Mouse (Mus musculus) liver, adult 2 months (tissue): Measurements from ENCODE around the gene Acadl. TPM values are rescaled to one million over a fixed set of nuclear protein-coding genes. Genes with fewer than 3 reads are reported as not detected.
A peak's percentile ranks its signal among the peaks of the same experiment; 100 is the strongest.

ENCODE experiments used
- DNase-seq: peaks from one replicate; pipeline ENCODE4 v3.0.0-alpha.2; 2011; ENCODE audit warnings: low read depth, low spot score; ENCODE audit errors: extremely low read depth
- H3K27ac ChIP-seq: fragments of 200-500 bp; replicated peaks from 2 replicates; pipeline ENCODE4 v1.5.1; 2012; ENCODE audit warnings: low read depth, mild to moderate bottlenecking, control low read depth, inconsistent platforms, low read length; ENCODE audit not compliant: insufficient read depth
- H3K27me3 ChIP-seq: fragments of 200-500 bp; 2 replicates; pipeline ENCODE4 v1.6.1; 2012; ENCODE audit warnings: mild to moderate bottlenecking, moderate library complexity, low read length, inconsistent platforms; ENCODE audit not compliant: control insufficient read depth, insufficient read depth
- H3K36me3 ChIP-seq: fragments of 200-500 bp; 2 replicates; pipeline ENCODE4 v1.6.1; 2012; ENCODE audit warnings: low read length, inconsistent platforms; ENCODE audit not compliant: control insufficient read depth, insufficient read depth
- H3K4me1 ChIP-seq: fragments of 200-500 bp; 2 replicates; pipeline ENCODE4 v1.6.1; 2011; ENCODE audit warnings: low read length; ENCODE audit not compliant: control insufficient read depth, insufficient read depth
- H3K4me3 ChIP-seq: fragments of 200-500 bp; 2 replicates; pipeline ENCODE4 v1.5.1; 2011; ENCODE audit warnings: low read depth, mild to moderate bottlenecking, control low read depth, low read length, moderate library complexity; ENCODE audit not compliant: insufficient read depth
- H3K79me2 ChIP-seq: fragments of 200-500 bp; 2 replicates; pipeline ENCODE4 v1.6.1; 2012; ENCODE audit warnings: inconsistent platforms, mild to moderate bottlenecking, low read length, moderate library complexity; ENCODE audit not compliant: control insufficient read depth, insufficient read depth
- H3K9ac ChIP-seq: fragments of 200-500 bp; 2 replicates; pipeline ENCODE4 v1.6.1; 2012; ENCODE audit warnings: low read depth, mild to moderate bottlenecking, control low read depth, inconsistent platforms, low read length
- CTCF ChIP-seq: fragments of 200-500 bp; IDR thresholded peaks from 2 replicates; pipeline ENCODE4 v1.5.1; 2011; ENCODE audit warnings: low read depth, low read length, control low read depth
- POLR2A ChIP-seq: fragments of 200-500 bp; IDR thresholded peaks from 2 replicates; pipeline ENCODE4 v1.6.1; 2011; ENCODE audit warnings: low read length, control low read depth; ENCODE audit not compliant: insufficient read depth; ENCODE audit errors: extremely low read depth
- WGBS: fragments of 180-500 bp; shearing (Covaris S2); methylation state at CpG from one replicate; pipeline ENCODE4 v1.1.7; 2018; 5-methylcytosine and 5-hydroxymethylcytosine counted together
- polyA plus RNA-seq: library from polyadenylated mRNA; depleted of rRNA; stranded (reverse); fragments of >200 nt; gene quantifications from 2 replicates; pipeline ENCODE4 v1.2.3, GENCODE M21; 2012
- total RNA-seq: library from RNA; depleted of rRNA; stranded (reverse); fragments of >200 nt; gene quantifications from 2 replicates; pipeline ENCODE4 v1.2.3, GENCODE M21; 2014

Gene Acadl
- total and polyA plus RNA-seq, 2 experiments = 43.1 to 96.5 TPM

- TF ChIP-seq POLR2A = no peak
- TF ChIP-seq CTCF = no peak
- peak; percentile 92 for DNase-seq
- Histone ChIP-seq H3K36me3 (no peaks in the 10 kb centered on the region), H3K27ac (peak overlapping the region; percentile 98), H3K4me3 (peak overlapping the region; percentile 94), H3K4me1 (peaks cover 4% of the 10 kb centered on the region), H3K9ac (peak overlapping the region; percentile 93), H3K27me3 (no peaks in the 10 kb centered on the region), H3K79me2 (peaks cover 5% of the 10 kb centered on the region; the same call in 1 of the 2 replicates)
- under 1% methylated on average over 39 of the region's 39 CpGs for WGBS
These were observed 46.9 kb downstream of the Acadl start for GRCm38 (mm10) chr1:66815941-66816777.

GRCm38 (mm10) chr1:66814756-66815155 is 48.3 kb downstream of the Acadl start:
- 54% methylated on average over 8 of the region's 8 CpGs for WGBS
- H3K27me3 ChIP-seq = no peaks in the 10 kb centered on the region
- DNase-seq = no peak
- no peaks in the 10 kb centered on the region for H3K36me3 ChIP-seq
- no peak overlapping the region for H3K9ac ChIP-seq
- peak overlapping the region; percentile 6; the same call in 1 of the 2 replicates for H3K27ac ChIP-seq
- H3K79me2 ChIP-seq = peaks cover 5% of the 10 kb centered on the region; the same call in 1 of the 2 replicates
- H3K4me3 ChIP-seq = no peak overlapping the region
- H3K4me1 ChIP-seq = peaks cover 4% of the 10 kb centered on the region
- TF ChIP-seq CTCF (no peak), POLR2A (no peak)

- TF ChIP-seq POLR2A (no peak), CTCF (no peak; the same call in 1 of the 2 replicates)
- no peaks in the 10 kb centered on the region for H3K27me3 ChIP-seq
- H3K4me3 ChIP-seq = no peak overlapping the region
- peaks cover 5% of the 10 kb centered on the region; the same call in 1 of the 2 replicates for H3K79me2 ChIP-seq
- 81% methylated on average over 1 of the region's 1 CpGs for WGBS
- peaks cover 4% of the 10 kb centered on the region for H3K4me1 ChIP-seq
- no peaks in the 10 kb centered on the region for H3K36me3 ChIP-seq
- DNase-seq = no peak
- no peak overlapping the region for H3K27ac ChIP-seq
- H3K9ac ChIP-seq = no peak overlapping the region
These were observed 49.9 kb downstream of the Acadl start for GRCm38 (mm10) chr1:66813191-66813590.

GRCm38 (mm10) chr1:66806821-66807220 is 56.3 kb downstream of the Acadl start:
- no peak overlapping the region for H3K9ac ChIP-seq
- peaks cover 3% of the 10 kb centered on the region; the same call in 1 of the 2 replicates for H3K36me3 ChIP-seq
- no peak overlapping the region for H3K4me3 ChIP-seq
- no peak for TF ChIP-seq POLR2A
- no peak for TF ChIP-seq CTCF
- 97% methylated on average over 1 of the region's 1 CpGs for WGBS
- no peaks in the 10 kb centered on the region; the same call in 1 of the 2 replicates for H3K4me1 ChIP-seq
- H3K79me2 ChIP-seq = peaks cover 5% of the 10 kb centered on the region; the same call in 1 of the 2 replicates
- no peaks in the 10 kb centered on the region for H3K27me3 ChIP-seq
- no peak for DNase-seq
- no peak overlapping the region for H3K27ac ChIP-seq

- Histone ChIP-seq H3K4me3 (no peak overlapping the region), H3K4me1 (no peaks in the 10 kb centered on the region; the same call in 1 of the 2 replicates), H3K36me3 (peaks cover 12% of the 10 kb centered on the region), H3K27ac (no peak overlapping the region), H3K9ac (no peak overlapping the region), H3K79me2 (peaks cover 5% of the 10 kb centered on the region; the same call in 1 of the 2 replicates), H3K27me3 (no peaks in the 10 kb centered on the region)
- TF ChIP-seq POLR2A (no peak), CTCF (no peak)
- 98% methylated on average over 1 of the region's 1 CpGs for WGBS
- no peak for DNase-seq
These were observed 57.7 kb downstream of the Acadl start for GRCm38 (mm10) chr1:66805408-66805807.
